Mouse (Mus musculus): ENCODE results near the gene Cfap58. TPM values are rescaled to one million over a fixed set of nuclear protein-coding genes. Genes with fewer than 3 reads are reported as not detected.

Gene Cfap58
- not detected in 2 replicates for polyA plus RNA-seq (2012)

DNA sequence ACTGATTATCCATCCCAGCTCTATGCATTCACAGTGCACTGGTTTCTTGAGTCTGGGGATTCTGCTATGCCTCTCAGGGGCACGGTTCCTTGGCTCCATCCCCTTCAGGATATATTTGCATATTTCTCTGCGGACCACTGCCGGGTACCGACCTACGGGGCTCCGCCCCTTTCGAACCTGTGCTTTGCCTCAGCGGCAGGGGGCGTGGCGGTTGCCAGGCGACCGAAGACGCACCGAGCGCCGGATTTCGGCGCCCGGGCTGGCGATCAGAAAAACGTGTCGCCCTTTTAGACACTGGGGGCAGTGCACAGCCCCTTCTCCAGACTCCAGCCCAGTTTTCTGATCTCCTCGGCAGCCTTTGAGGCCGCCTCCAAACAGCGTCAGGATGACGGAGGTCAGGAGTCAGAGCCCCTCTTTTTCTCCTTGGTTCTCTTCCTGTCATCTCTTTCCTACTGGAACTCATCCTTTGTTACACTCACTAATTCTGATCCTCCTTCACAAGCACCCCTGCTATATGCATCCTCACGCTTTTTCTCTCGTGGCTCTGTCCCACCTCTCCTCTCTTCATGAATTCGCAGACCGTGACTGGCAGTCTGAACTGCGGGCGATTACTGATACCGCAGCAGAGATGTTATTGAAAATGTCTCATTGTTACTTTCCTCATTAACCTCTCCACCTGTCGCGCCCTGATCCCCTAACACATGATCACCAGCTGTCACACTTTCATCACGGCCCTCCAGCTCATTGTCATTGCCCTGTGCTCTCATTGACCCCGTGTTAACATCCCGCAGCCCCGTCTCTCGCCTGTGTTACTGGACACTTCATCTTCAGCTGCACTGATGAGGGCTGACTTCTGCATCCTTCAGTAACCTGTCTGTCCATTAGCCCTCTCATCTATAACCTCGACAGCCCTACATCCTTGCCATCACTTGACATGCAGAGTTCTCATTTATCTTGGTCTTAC lies at the start of gene Cfap58:
Gene Cfap58 (plus strand): TSS at position 233 of the 964 bp plus-strand sequence.
- no peak for TF ChIP-seq GATA1 (IDR thresholded peaks at IDR 0.05; ENCODE audit: low read length)

DNA sequence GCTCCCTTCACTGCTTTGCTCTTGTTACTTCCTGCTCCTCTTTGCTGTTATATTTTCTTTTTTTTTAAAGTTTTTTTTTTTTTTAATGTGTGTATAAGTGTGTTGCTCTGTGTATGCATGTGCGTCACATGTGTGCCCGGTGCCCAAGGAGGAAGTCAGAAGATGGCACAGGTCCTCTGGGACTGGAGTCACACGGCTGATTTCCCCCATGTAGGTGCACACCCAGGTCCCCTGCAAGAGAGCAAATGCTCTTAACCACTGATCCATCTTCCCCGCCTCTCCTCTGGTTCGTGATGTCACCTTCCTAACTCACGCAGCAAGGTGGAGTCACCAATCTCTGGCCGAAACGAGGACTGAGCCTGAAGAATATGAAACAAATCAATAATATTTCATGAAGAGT lies 49.4 kb upstream of the Cfap58 start:
- no peak for TF ChIP-seq GATA1 (IDR thresholded peaks at IDR 0.05; ENCODE audit: low read length)

DNA sequence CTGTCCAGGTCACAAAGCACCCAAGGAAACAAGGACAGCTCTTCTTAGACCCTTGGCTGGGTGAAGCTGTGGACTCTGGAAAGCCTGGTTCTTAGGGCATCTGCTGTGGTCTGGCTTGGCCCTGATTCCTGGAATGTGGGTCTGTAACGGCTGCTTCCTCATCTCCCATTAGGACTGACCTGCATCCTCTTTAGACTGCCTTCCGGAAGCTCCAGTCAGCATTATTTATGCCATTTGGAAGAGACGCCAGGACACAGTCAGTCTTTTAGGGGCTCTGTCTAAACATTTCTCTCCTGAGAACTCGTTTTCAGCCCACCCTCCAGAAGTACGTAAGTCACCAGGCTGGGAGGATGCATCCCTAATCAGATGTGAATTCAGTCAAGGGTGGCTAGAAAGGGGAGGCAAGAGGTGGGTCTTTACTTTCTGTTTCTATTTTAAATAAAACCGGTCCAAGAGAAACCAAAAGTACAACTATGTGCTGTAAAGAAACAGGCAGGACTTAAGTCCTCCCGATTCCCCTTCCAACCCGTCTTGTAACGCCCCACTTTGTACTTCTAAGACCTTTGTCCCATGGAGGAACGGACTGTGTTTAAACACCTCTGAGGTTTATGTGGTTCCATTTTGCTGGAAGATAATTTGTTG lies 46.9 kb upstream of the Cfap58 start:
- TF ChIP-seq GATA1 (IDR thresholded peaks at IDR 0.05; ENCODE audit: low read length), result no peak

DNA sequence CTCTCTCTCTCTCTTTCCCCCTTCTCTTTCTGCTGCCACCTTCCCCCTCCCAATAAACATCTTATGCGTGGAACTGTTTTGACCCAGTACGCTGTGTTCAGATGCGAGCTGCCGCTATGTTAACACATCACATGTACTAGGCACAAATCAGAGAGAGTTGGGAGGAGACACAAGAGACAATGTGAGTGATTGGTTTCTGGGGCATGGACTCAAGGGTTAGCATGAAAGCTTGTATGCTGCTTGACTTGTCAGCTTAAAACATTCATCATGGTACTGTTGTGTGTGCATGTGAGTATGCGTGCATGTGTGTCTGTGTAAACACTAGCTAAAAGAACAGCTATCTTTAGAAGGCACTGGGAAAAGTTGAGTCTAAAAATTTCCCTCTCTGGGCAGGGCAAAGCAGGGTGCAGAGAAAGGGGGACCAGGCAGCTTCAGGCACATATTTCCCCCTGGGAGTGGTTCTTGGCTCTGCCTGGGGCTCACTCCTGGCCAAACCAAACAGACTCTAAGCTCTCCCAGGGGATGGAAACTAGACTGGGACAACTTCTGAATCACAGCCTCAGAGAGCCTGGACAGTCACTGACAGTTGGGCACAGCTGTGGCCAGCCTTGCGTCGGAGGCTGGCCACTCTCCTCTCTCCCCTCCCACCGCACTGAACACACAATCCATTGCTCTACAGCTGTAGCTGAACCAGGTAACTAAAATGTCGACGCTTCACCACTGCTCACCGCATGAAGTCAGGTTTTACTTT lies 45.7 kb upstream of the Cfap58 start:
- no peak for TF ChIP-seq GATA1 (IDR thresholded peaks at IDR 0.05; ENCODE audit: low read length)

DNA sequence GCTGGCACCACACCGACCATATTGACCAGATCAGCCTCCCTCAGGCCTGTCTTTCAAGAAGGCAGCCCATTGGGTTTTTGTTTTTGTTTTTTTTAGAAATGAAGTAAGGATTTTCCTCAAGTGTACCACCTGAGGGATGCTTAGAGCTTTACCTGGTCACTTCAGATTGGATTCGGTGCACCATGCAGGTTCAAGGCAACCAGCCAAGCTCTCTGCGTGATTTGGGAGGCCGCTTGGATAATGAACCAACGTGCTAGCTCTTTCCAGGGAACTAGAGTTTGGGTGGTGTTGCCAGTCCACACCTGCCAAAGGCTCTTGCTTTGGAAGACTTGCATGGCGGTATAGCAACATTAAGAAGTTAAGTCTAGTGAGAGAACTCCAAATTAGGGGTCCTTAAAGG lies 44.4 kb upstream of the Cfap58 start:
- no peak for TF ChIP-seq GATA1 (IDR thresholded peaks at IDR 0.05; ENCODE audit: low read length)

DNA sequence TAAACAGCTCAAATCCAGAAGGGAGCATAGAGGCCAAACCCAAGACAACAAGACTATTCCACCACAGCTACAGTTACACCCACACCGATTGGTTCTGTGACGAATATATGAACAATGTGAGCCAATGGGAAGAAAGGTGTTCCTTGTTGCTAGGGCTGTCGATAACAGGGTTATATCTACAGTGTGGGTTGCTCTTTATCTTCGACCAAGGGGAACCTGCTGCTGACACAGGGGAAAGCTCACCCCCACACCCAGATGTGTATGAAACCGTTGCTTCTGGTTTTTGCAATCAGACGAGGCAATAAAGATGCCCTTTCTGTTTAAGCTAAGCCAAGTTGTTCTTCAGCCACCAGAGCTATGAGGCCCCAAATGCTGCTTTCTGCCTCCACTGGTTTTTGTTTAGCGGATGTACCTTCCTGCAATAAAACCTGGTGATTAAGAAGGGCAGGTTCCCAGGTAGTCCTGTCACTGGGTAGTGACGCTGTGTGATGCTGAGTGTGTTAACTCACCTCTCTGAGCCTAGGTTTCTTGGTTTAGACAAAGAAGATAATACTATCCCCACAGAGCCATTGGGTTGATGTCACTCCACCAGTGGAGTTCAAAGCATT lies 38.9 kb upstream of the Cfap58 start:
- TF ChIP-seq GATA1 (IDR thresholded peaks at IDR 0.05; ENCODE audit: low read length), result no peak

DNA sequence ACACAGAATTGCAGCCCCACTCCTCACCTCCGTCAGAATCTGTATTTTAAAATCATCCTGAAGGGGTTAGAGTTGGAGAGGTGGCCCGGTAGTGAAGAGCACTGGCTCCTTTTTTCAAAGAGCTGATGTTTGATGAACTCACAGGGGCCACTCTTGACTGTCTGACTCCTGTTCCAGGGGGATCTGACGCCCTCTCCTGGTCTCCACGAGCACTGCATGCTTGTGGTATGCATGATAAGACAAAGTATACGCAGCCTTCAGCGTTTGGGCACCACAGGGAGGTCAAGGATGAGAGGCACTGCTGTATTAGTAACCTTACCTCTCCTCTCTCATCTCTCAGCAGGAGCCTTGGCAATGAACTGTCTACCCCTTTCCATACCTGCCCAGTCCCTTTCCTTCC lies 37.5 kb upstream of the Cfap58 start:
- TF ChIP-seq GATA1 (IDR thresholded peaks at IDR 0.05; ENCODE audit: low read length), result no peak

DNA sequence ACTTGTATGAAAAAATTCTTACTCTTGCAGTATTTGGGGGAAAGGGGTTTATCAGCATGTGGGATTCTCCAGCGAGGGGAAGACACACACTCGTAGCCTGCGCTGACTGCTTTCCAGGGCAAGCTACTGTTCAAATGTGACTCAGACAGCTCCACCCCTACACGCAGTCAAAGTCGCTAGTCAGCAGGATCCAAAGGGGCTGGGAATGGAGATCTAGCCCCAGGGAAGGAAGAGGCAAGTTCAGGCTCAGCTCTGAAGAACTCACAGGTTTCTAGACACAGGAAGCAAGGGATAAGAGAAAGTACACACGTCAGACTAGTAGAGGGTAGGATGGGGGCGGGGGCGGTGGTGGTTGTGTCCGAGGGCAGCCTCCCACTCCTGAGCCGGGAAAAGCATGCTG lies 36.9 kb upstream of the Cfap58 start:
- TF ChIP-seq GATA1 (IDR thresholded peaks at IDR 0.05; ENCODE audit: low read length), result no peak

DNA sequence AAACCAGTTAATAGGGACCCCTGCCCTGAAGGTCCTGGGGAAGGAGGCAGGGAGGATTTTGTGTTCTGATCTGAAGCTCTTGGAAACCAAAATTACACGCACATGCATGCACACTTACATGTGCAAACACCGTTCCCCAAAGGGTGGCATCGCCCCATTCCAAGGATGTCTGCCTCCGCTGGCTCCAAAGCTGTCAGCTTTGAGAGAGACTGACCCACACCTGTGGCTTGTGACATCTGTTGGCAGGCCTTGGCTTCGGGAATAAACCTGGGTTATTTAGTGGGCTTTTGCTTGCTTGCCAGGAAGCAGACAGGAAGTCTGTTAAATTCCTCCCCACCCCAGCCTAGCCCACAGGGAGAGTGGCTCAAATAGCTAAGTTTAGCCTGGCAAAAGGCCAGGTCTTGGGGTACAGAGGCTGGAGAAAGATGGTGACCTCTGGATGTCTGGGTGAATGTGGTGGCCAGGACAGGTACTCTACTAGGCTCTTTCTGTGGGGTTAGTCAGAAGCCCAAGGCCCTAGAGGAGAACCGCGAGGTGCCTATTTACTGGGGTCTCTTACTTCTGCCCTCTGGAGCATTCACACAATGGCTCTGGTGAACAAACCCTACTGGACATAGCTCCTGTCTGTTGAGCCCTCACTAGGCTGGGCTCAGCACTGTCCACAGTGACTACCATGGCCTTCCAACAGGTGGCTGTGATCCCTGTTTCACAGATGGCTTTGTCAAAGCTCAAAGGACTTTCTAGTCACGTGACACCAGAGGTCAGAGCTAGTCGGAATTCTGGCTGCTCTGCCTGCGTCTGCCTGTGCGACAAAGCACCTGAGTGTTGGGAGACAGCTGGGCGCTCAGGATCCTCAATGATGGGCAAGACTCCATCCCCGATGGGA lies 34.9 kb upstream of the Cfap58 start:
- no peak for TF ChIP-seq GATA1 (IDR thresholded peaks at IDR 0.05; ENCODE audit: low read length)

DNA sequence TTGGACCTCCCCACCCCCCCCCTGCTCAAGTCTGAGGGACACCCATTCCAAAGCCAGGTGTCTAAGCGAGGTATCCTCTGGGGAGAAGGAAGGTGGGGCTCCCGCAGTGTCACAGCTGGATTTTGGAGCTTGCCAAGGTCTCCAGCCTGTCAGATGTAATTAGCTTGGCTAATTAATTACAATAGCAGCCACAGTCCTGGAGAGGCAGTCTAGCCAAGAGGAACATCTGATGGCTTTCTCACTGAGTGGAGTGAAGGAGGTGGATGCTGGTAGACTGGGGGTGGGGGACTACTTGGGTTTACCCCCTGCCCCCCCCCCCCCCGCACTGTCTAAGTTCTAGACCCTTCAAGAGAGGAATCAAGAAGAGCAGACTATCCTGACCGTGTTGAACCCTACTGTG lies 33.8 kb upstream of the Cfap58 start:
- TF ChIP-seq GATA1 (IDR thresholded peaks at IDR 0.05; ENCODE audit: low read length), result no peak

DNA sequence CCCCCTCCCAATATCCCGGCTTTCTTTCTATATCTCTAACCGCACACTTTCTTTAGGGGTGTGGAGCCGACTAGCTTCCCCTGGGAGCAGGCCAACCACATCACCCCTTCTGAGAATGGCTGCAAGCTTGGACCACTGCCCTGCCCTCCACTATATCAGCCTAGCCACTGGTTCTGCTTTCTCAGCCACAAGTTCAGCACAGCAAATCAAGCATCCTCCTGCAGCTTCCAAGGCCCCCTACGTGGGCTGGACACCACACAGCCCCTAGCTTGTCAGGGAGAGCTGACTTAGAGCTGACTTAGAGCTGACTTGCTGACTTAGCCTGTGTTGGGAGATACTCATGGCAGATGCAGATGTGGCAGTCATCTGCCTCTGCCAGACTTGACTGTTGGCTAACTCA lies 32.4 kb upstream of the Cfap58 start:
- no peak for TF ChIP-seq GATA1 (IDR thresholded peaks at IDR 0.05; ENCODE audit: low read length)

DNA sequence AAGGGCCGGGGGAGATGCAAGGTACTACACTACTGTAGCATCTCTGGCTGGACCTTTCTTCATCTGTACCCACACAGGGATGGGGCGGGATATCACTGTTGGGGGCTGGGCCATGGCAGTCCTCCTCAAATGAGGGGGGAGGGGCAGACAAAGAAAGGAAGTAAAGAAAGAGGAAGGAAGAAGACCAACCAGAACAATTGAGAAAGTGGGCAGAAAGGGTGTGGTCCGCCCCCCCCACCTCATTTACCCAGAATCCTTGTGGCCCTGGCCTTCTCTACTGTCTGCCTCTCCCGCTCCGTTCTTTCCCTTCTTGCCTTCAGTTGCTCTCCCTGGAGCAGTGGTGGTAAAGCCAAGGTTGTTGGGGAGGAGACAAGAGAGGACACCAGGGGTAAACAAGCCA lies 31.9 kb upstream of the Cfap58 start:
- TF ChIP-seq GATA1 (IDR thresholded peaks at IDR 0.05; ENCODE audit: low read length), result no peak

DNA sequence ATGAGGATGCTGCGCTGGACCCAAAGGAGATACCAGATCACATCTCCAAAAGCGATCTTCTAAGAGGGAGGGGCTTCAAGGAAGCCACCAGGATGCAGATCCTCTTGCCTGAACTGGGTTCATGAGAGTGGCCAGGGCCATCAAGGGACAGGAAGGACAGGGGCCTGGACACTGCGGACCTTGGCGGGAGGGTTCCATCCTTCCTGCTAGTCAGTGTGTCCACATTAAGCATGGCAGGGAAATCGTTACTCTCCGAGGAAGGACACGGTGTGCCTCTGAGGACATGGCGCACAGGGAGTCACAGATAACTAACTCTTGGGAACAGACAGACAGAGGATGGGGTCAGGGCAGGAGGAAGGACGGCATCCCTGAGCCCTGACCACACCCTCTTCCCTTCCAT lies 29.9 kb upstream of the Cfap58 start:
- TF ChIP-seq GATA1 (IDR thresholded peaks at IDR 0.05; ENCODE audit: low read length), result no peak

DNA sequence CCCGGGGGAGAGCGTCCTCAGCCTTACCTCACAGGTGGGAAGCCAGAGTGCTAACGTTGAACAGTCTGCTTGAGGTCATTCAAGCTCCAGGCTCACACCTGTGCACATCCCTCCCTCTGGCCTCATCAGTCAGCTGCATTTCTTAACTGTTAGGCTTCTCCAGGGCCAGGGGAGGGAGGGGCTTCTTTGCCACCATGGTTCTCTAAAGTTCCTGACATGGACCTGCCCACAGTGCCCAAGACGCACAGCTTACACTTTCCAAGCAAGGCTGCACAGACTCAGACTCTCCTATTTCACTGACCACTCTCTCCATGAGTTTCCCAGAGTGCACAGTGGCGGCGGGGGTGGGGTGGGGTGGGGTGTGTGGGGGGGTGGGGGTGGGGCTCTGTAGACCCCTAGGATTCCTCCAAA lies 28.5 kb upstream of the Cfap58 start:
- TF ChIP-seq GATA1 (IDR thresholded peaks at IDR 0.05; ENCODE audit: low read length), result no peak

Measured in G1E-ER4 (cell line).